Mouse (Mus musculus): ENCODE data around the gene Ppp1r32. TPM values are rescaled to one million over a fixed set of nuclear protein-coding genes. Genes with fewer than 3 reads are reported as not detected.

The Ppp1r32 gene
- total and polyA plus RNA-seq, 3 experiments = 0.16 to 0.76 (median 0.49) TPM

GRCm38 (mm10) chr19:10424751-10425150 lies 58.0 kb downstream of the Ppp1r32 start:
- DNase-seq = no peak

Other genes starting within 250 kb of the Ppp1r32 start
- gene Myrf, start 242.2 kb downstream of the Ppp1r32 start, total RNA-seq (2021) = 1 to 10 TPM; 2.3 to 2.7 TPM
- gene Myrf, start 242.2 kb downstream of the Ppp1r32 start, polyA plus RNA-seq (2012; rRNA removed) = 2.5 and 3.1 TPM in 2 replicates
- 1 to 10 TPM; 6.5 to 6.8 TPM for gene Dagla, start 178.1 kb downstream of the Ppp1r32 start, total RNA-seq (2021)
- gene Dagla, start 178.1 kb downstream of the Ppp1r32 start, polyA plus RNA-seq (2012; rRNA removed) = 8.9 and 10.2 TPM in 2 replicates
- 10 to 100 TPM; 27.2 to 38.3 TPM for gene Syt7, start 93.8 kb downstream of the Ppp1r32 start, total RNA-seq (2021)
- 12.2 and 13.5 TPM in 2 replicates for gene Syt7, start 93.8 kb downstream of the Ppp1r32 start, polyA plus RNA-seq (2012; rRNA removed)
- gene Lrrc10b, start 25.5 kb downstream of the Ppp1r32 start, total RNA-seq (2021) = 1 to 10 TPM; 3.3 to 5.0 TPM
- gene Lrrc10b, start 25.5 kb downstream of the Ppp1r32 start, polyA plus RNA-seq (2012; rRNA removed) = 2.8 and 6.1 TPM in 2 replicates
- gene Cpsf7, start 42.3 kb upstream of the Ppp1r32 start, total RNA-seq (2021) = 10 to 100 TPM; 42.1 to 51.1 TPM
- 25.5 and 34.2 TPM in 2 replicates for gene Cpsf7, start 42.3 kb upstream of the Ppp1r32 start, polyA plus RNA-seq (2012; rRNA removed)
- 10 to 100 TPM; 68.0 to 76.1 TPM for gene Sdhaf2, start 43.2 kb upstream of the Ppp1r32 start, total RNA-seq (2021)
- 10.3 and 10.7 TPM in 2 replicates for gene Sdhaf2, start 43.2 kb upstream of the Ppp1r32 start, polyA plus RNA-seq (2012; rRNA removed)
- gene Tmem216, start 73.3 kb upstream of the Ppp1r32 start, total RNA-seq (2021) = 10 to 100 TPM; 16.0 to 23.1 TPM
- 14.5 and 16.2 TPM in 2 replicates for gene Tmem216, start 73.3 kb upstream of the Ppp1r32 start, polyA plus RNA-seq (2012; rRNA removed)
- gene Cyb561a3, start 94.2 kb upstream of the Ppp1r32 start, total RNA-seq (2021) = 10 to 100 TPM; 14.7 to 24.6 TPM
- 34.1 and 37.2 TPM in 2 replicates for gene Cyb561a3, start 94.2 kb upstream of the Ppp1r32 start, polyA plus RNA-seq (2012; rRNA removed)
- gene Tmem138, start 94.4 kb upstream of the Ppp1r32 start, total RNA-seq (2021) = 1 to 10 TPM; 7.0 to 9.8 TPM
- gene Tmem138, start 94.4 kb upstream of the Ppp1r32 start, polyA plus RNA-seq (2012; rRNA removed) = 7.1 and 9.0 TPM in 2 replicates
- 100 to 1,000 TPM; 255 to 264 TPM for gene Ddb1, start 122.4 kb upstream of the Ppp1r32 start, total RNA-seq (2021)
- 64.9 and 105 TPM in 2 replicates for gene Ddb1, start 122.4 kb upstream of the Ppp1r32 start, polyA plus RNA-seq (2012; rRNA removed)
- gene Tkfc, start 122.7 kb upstream of the Ppp1r32 start, total RNA-seq (2021) = 10 to 100 TPM; 17.2 to 20.9 TPM
- gene Tkfc, start 122.7 kb upstream of the Ppp1r32 start, polyA plus RNA-seq (2012; rRNA removed) = 11.2 and 12.6 TPM in 2 replicates
- under 1 TPM; 0.17 to 0.79 TPM for gene Vwce, start 151.3 kb upstream of the Ppp1r32 start, total RNA-seq (2021)
- 0.18 and 0.26 TPM in 2 replicates for gene Vwce, start 151.3 kb upstream of the Ppp1r32 start, polyA plus RNA-seq (2012; rRNA removed)
- not detected for gene Pga5, start 195.1 kb upstream of the Ppp1r32 start, total RNA-seq (2021)
- not detected in 2 replicates for gene Pga5, start 195.1 kb upstream of the Ppp1r32 start, polyA plus RNA-seq (2012; rRNA removed)
- 10 to 100 TPM; 22.1 to 23.3 TPM for gene Vps37c, start 205.8 kb upstream of the Ppp1r32 start, total RNA-seq (2021)
- gene Vps37c, start 205.8 kb upstream of the Ppp1r32 start, polyA plus RNA-seq (2012; rRNA removed) = 46.4 and 65.5 TPM in 2 replicates